Mouse (Mus musculus): Measurements from ENCODE around the gene Fbxo6. TPM values are rescaled to one million over a fixed set of nuclear protein-coding genes. Genes with fewer than 3 reads are reported as not detected.

Fbxo6 gene
- polyA plus RNA-seq, 1 experiment, result 2.7 TPM

- Histone ChIP-seq H3K4me3 (replicated peaks) (no peak overlapping the region), H3K9me3 (ENCODE audit: control insufficient read depth, low read length) (no peaks in the 10 kb centered on the region), H3K36me3 (ENCODE audit: control insufficient read depth) (no peaks in the 10 kb centered on the region), H3K4me1 (ENCODE audit: control insufficient read depth) (no peaks in the 10 kb centered on the region), H3K27me3 (ENCODE audit: control insufficient read depth) (no peaks in the 10 kb centered on the region)
- TF ChIP-seq GATA1 (IDR thresholded peaks at IDR 0.05; ENCODE audit: low read length), result no peak
- TF ChIP-seq TAL1 (IDR thresholded peaks at IDR 0.05; ENCODE audit: low read length), result no peak
These were observed 50.0 kb downstream of the Fbxo6 start for GRCm38 (mm10) chr4:148101801-148102527.

- no peaks in the 10 kb centered on the region for H3K9me3 ChIP-seq (ENCODE audit: control insufficient read depth, low read length)
- no peaks in the 10 kb centered on the region for H3K27me3 ChIP-seq (ENCODE audit: control insufficient read depth)
- H3K4me3 ChIP-seq (replicated peaks), result no peak overlapping the region
- no peaks in the 10 kb centered on the region for H3K36me3 ChIP-seq (ENCODE audit: control insufficient read depth)
- peaks cover 10% of the 10 kb centered on the region for H3K4me1 ChIP-seq (ENCODE audit: control insufficient read depth)
- TF ChIP-seq GATA1 (IDR thresholded peaks at IDR 0.05; ENCODE audit: low read length) (no peak), TAL1 (IDR thresholded peaks at IDR 0.05; ENCODE audit: low read length) (no peak)
These were observed 53.3 kb downstream of the Fbxo6 start for GRCm38 (mm10) chr4:148098666-148099065.

GRCm38 (mm10) chr4:148097936-148098335 is 54.0 kb downstream of the Fbxo6 start:
- H3K27me3 ChIP-seq (ENCODE audit: control insufficient read depth), result no peaks in the 10 kb centered on the region
- no peaks in the 10 kb centered on the region for H3K9me3 ChIP-seq (ENCODE audit: control insufficient read depth, low read length)
- TF ChIP-seq GATA1 (IDR thresholded peaks at IDR 0.05; ENCODE audit: low read length) (no peak), TAL1 (IDR thresholded peaks at IDR 0.05; ENCODE audit: low read length) (no peak)
- peaks cover 10% of the 10 kb centered on the region for H3K4me1 ChIP-seq (ENCODE audit: control insufficient read depth)
- H3K4me3 ChIP-seq (replicated peaks), result no peak overlapping the region
- H3K36me3 ChIP-seq (ENCODE audit: control insufficient read depth), result no peaks in the 10 kb centered on the region

Other genes starting within 250 kb of the Fbxo6 start
- gene Mfn2, start 247.4 kb downstream of the Fbxo6 start, polyA plus RNA-seq (2012), result 0.89 and 1.5 TPM in 2 replicates
- 0.14 and 0.29 TPM in 2 replicates for gene Plod1, start 215.4 kb downstream of the Fbxo6 start, polyA plus RNA-seq (2012)
- gene 2510039O18Rik, start 211.2 kb downstream of the Fbxo6 start, polyA plus RNA-seq (2012), result 5.7 and 5.9 TPM in 2 replicates
- not detected in 2 replicates for gene Nppb, start 166.4 kb downstream of the Fbxo6 start, polyA plus RNA-seq (2012)
- gene Nppa, start 151.4 kb downstream of the Fbxo6 start, polyA plus RNA-seq (2012), result not detected in 2 replicates
- gene Clcn6, start 113.3 kb downstream of the Fbxo6 start, polyA plus RNA-seq (2012), result 0.11 and 0.29 TPM in 2 replicates
- gene Mthfr, start 113.1 kb downstream of the Fbxo6 start, polyA plus RNA-seq (2012), result 1.9 and 2.8 TPM in 2 replicates
- 0.17 and 0.30 TPM in 2 replicates for gene Agtrap, start 64.1 kb downstream of the Fbxo6 start, polyA plus RNA-seq (2012)
- 2.9 and 3.8 TPM in 2 replicates for gene Mad2l2, start 21.8 kb downstream of the Fbxo6 start, polyA plus RNA-seq (2012)
- gene Draxin, start 21.4 kb downstream of the Fbxo6 start, polyA plus RNA-seq (2012), result 0.01 TPM in 1 of 2 replicates, not detected in the other
- gene Fbxo44, start 8.3 kb upstream of the Fbxo6 start, polyA plus RNA-seq (2012), result 0.08 and 0.09 TPM in 2 replicates
- gene Fbxo2, start 8.5 kb upstream of the Fbxo6 start, polyA plus RNA-seq (2012), result not detected in 2 replicates
- gene Disp3, start 135.8 kb upstream of the Fbxo6 start, polyA plus RNA-seq (2012), result 0.01 TPM in 1 of 2 replicates, not detected in the other

Data from erythroblast, embryonic 14.5 days (primary cell).